Mouse (Mus musculus) heart, postnatal 36 days (tissue): ENCODE measurements around the gene Gapdhs. TPM values are rescaled to one million over a fixed set of nuclear protein-coding genes. Genes with fewer than 3 reads are reported as not detected.

Source experiments
- DNase-seq, 2 experiments: peaks; one replicate each; pipeline ENCODE4 v3.0.0; 2021 to 2022
- intact Hi-C: fragments of 180-260 bp; cut with DNase I; formaldehyde crosslinking; loops from one replicate; pipeline ENCODE4 v1.15.1; 2025
- total RNA-seq, 2 experiments: library from RNA; stranded (reverse); gene quantifications; 2 replicates each; pipeline ENCODE4 v1.2.3; 2021

Gene Gapdhs
- total RNA-seq, 2 experiments from 2014 or later: not detected

DNA sequence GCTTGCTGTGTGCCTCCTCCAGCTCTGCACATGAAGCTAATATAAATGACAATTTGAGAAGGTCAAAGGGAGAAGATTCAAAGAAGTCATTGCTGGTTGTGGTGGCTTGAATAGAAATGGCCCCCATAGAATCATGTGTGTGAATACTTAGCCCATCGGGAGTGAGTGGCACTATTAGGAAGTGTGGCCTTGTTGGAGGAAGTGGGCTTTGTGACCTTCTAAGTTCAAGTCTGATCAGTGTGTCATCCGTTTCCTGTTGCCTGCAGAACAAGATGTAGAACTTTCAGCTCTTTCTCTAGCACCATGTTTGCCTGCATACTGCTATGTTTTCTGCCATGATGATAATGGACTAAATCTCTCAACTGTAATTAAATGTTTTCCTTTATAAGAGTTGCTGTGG lies 60.1 kb downstream of the Gapdhs start:
- DNase-seq: no peak
- intact Hi-C loops: no loop called here

DNA sequence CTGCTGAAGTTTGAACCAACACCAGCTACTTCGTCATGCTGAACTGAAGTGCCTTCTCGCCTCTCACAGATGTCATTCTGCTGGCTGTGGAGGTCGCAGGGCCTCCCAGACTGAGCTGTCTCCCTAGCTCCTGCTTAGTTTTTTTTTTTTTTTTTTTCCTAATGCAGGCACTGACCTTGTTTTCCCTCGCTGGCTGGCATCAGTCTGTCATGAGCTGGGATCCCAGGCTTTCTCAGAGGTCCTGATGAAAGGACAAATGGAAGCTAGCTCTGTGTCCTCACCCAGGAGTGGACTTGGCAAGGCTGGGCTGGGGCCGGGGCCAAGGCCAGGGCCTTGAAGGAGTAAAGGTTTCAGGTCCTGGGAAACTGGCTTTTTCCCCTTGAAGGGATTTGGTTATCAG lies 61.6 kb downstream of the Gapdhs start:
- intact Hi-C loops: no loop called here

More for the DNA sequence above, 61.6 kb downstream of the Gapdhs start:
- peak; percentile 26 to 49 for DNase-seq

Other genes with a start within 250 kb of the Gapdhs start
- under 1 TPM; 0.56 to 0.89 TPM for gene Arhgap33, start 208.6 kb downstream of the Gapdhs start, total RNA-seq
- gene Hspb6, start 191.5 kb downstream of the Gapdhs start, total RNA-seq: 100 to 1,000 TPM; 749 to 757 TPM
- gene Proser3, start 191.4 kb downstream of the Gapdhs start, total RNA-seq: 1 to 10 TPM; 3.3 to 5.4 TPM
- 10 to 100 TPM; 13.4 to 16.0 TPM for gene Lin37, start 183.8 kb downstream of the Gapdhs start, total RNA-seq
- 10 to 100 TPM; 62.9 to 63.4 TPM for gene U2af1l4, start 180.4 kb downstream of the Gapdhs start, total RNA-seq
- gene Gm49396, start 180.3 kb downstream of the Gapdhs start, total RNA-seq: 1 to 10 TPM; 1.4 to 1.6 TPM
- 10 to 100 TPM; 75.8 to 81.6 TPM for gene Psenen, start 180.1 kb downstream of the Gapdhs start, total RNA-seq
- gene Igflr1, start 178.3 kb downstream of the Gapdhs start, total RNA-seq: 1 to 10 TPM in 1 of 2 experiments, under 1 TPM in 1; 0.67 to 1.2 TPM
- 10 to 100 TPM; 18.5 to 20.5 TPM for gene Kmt2b, start 155.0 kb downstream of the Gapdhs start, total RNA-seq
- gene Zbtb32, start 144.8 kb downstream of the Gapdhs start, total RNA-seq: not detected
- under 1 TPM; 0.19 to 0.56 TPM for gene Upk1a, start 130.8 kb downstream of the Gapdhs start, total RNA-seq
- gene Cox6b1, start 117.5 kb downstream of the Gapdhs start, total RNA-seq: 1,000 to 10,000 TPM; 4,758 to 4,785 TPM
- gene Etv2, start 107.8 kb downstream of the Gapdhs start, total RNA-seq: not detected
- gene Rbm42, start 93.4 kb downstream of the Gapdhs start, total RNA-seq: 10 to 100 TPM; 51.9 to 54.5 TPM
- gene Haus5, start 78.7 kb downstream of the Gapdhs start, total RNA-seq: 1 to 10 TPM; 6.0 to 6.4 TPM
- gene Pmis2, start 72.1 kb downstream of the Gapdhs start, total RNA-seq: under 1 TPM in 1 of 2 experiments, not detected in 1; 0.49 TPM
- gene 2200002J24Rik, start 44.8 kb downstream of the Gapdhs start, total RNA-seq: not detected
- gene Atp4a, start 31.5 kb downstream of the Gapdhs start, total RNA-seq: under 1 TPM in 1 of 2 experiments, not detected in 1; 0.14 TPM
- 100 to 1,000 TPM; 236 to 272 TPM for gene Tmem147, start 14.1 kb downstream of the Gapdhs start, total RNA-seq
- gene Sbsn, start 7.8 kb upstream of the Gapdhs start, total RNA-seq: 1 to 10 TPM; 1.7 to 2.9 TPM
- gene Dmkn, start 20.1 kb upstream of the Gapdhs start, total RNA-seq: 1 to 10 TPM in 1 of 2 experiments, under 1 TPM in 1; 0.73 to 3.4 TPM
- gene Krtdap, start 44.2 kb upstream of the Gapdhs start, total RNA-seq: not detected
- under 1 TPM in 1 of 2 experiments, not detected in 1; 0.14 TPM for gene Ffar2, start 80.1 kb upstream of the Gapdhs start, total RNA-seq
- not detected for gene Ffar3, start 112.5 kb upstream of the Gapdhs start, total RNA-seq
- not detected for gene Ffar1, start 117.9 kb upstream of the Gapdhs start, total RNA-seq
- gene Cd22, start 136.7 kb upstream of the Gapdhs start, total RNA-seq: 1 to 10 TPM in 1 of 2 experiments, under 1 TPM in 1; 0.46 to 1.7 TPM
- not detected for gene Mag, start 171.2 kb upstream of the Gapdhs start, total RNA-seq
- gene Hamp2, start 181.0 kb upstream of the Gapdhs start, total RNA-seq: 1 to 10 TPM; 2.9 to 4.6 TPM
- gene Hamp, start 200.4 kb upstream of the Gapdhs start, total RNA-seq: 10 to 100 TPM; 20.2 to 36.3 TPM
- 100 to 1,000 TPM; 107 to 112 TPM for gene Usf2, start 213.1 kb upstream of the Gapdhs start, total RNA-seq
- 1 to 10 TPM; 3.7 to 5.1 TPM for gene Lsr, start 229.8 kb upstream of the Gapdhs start, total RNA-seq
- gene Fam187b, start 230.1 kb upstream of the Gapdhs start, total RNA-seq: under 1 TPM in 1 of 2 experiments, not detected in 1; 0.17 TPM